ENCODE assay signal across 26 mouse cellular contexts in genomic region chr8:11292611-11293010, GRCm38 (mm10). TPM values are rescaled to one million over a fixed set of nuclear protein-coding genes. Genes with fewer than 3 reads are reported as not detected.
A peak's percentile ranks its signal among the peaks of the same experiment; 100 is the strongest.
DNase-seq lines count a peak whose midpoint lies in the region; ATAC-seq and TF ChIP-seq lines count a peak whose summit lies in the region.
"Had no signal": no experiment of that assay in that cellular context is flagged by ENCODE, and none has a peak within 500 bp of the region (broad histone marks: within the 10 kb centered on the region; RNA-seq: fewer than 3 reads in every experiment).

No protein-coding gene starts in this region.

- TF ChIP-seq CTCF in intestine, postnatal 0 days (IDR thresholded peaks at IDR 0.05; ENCODE audit: low read depth): no peak
- TF ChIP-seq CTCF in C2C12 (IDR thresholded peaks at IDR 0.05; ENCODE audit: control insufficient read depth, insufficient read depth, insufficient read length): no peak

- H3K9me3 ChIP-seq in intestine, embryonic 14.5 days (ENCODE audit: control insufficient read depth, low read length): no peaks in the 10 kb centered on the region
- H3K9me3 ChIP-seq in intestine, postnatal 0 days (ENCODE audit: control insufficient read depth): no peaks in the 10 kb centered on the region
- H3K9me3 ChIP-seq in limb, embryonic 14.5 days (ENCODE audit: control insufficient read depth, low read length): no peaks in the 10 kb centered on the region
- H3K9me3 ChIP-seq: forebrain, embryonic 15.5 days; heart, embryonic 12.5 days; hindbrain, embryonic 13.5 days; liver, embryonic 12.5 days; neural tube, embryonic 12.5 days had no signal

- peak; percentile 74 for DNase-seq in gastrocnemius, adult 18-20 months (ENCODE audit: low spot score)
- no peak for DNase-seq in gastrocnemius, postnatal 4 days (ENCODE audit: low spot score in 2 of 2)
- no peak for DNase-seq in intestine, embryonic 14.5 days (ENCODE audit: low spot score)
- DNase-seq in limb, embryonic 14.5 days (ENCODE audit: low spot score): peak; percentile 66
- DNase-seq in kidney, postnatal 10 days: no peak
- DNase-seq in left cerebral cortex, adult 18-20 months (ENCODE audit: low spot score in 2 of 2): no peak
- DNase-seq: adrenal gland, postnatal 25 days; cerebellum, adult 9-10 months; kidney, postnatal 4 days; left cerebral cortex, postnatal 4 days; lung, adult 18-20 months; lung, postnatal 4 days; midbrain, embryonic 14.5 days; right cerebral cortex, postnatal 14 days; spleen, adult 18-20 months; thymus, adult 18-20 months; thymus, postnatal 4 days had no signal

- 0 out of 2 replicates have a peak, but pooled peaks have one; percentile 59 for ATAC-seq in intestine, embryonic 14.5 days (replicated peaks; ENCODE audit: low FRiP score, low TSS enrichment, low read depth)
- no peak for ATAC-seq in intestine, postnatal 0 days
- ATAC-seq in limb, embryonic 14.5 days (ENCODE audit: low FRiP score, low read depth): peak; percentile 85
- ATAC-seq: forebrain, embryonic 15.5 days; inflammation-experienced regulatory T-cells, adult 6 months; liver, embryonic 12.5 days had no signal

- no peaks in the 10 kb centered on the region for H3K27me3 ChIP-seq in intestine, embryonic 14.5 days (replicated peaks; ENCODE audit: control insufficient read depth, insufficient read depth, low read length)
- no peaks in the 10 kb centered on the region for H3K27me3 ChIP-seq in intestine, postnatal 0 days (replicated peaks; ENCODE audit: control insufficient read depth, insufficient read depth, low read length)
- no peaks in the 10 kb centered on the region for H3K27me3 ChIP-seq in C2C12 (ENCODE audit: control insufficient read depth, insufficient read depth, insufficient read length)
- H3K27me3 ChIP-seq in limb, embryonic 14.5 days (ENCODE audit: control insufficient read depth, insufficient read depth, low read length): no peaks in the 10 kb centered on the region
- H3K27me3 ChIP-seq: forebrain, embryonic 15.5 days; heart, embryonic 12.5 days; liver, embryonic 12.5 days; neural tube, embryonic 12.5 days had no signal

- no peak overlapping the region for H3K9ac ChIP-seq in intestine, embryonic 14.5 days (ENCODE audit: low read length)
- H3K9ac ChIP-seq in intestine, postnatal 0 days (ENCODE audit: low read depth, low read length): no peak overlapping the region
- H3K9ac ChIP-seq in limb, embryonic 14.5 days (ENCODE audit: low read depth, low read length, severe bottlenecking): no peak overlapping the region
- H3K9ac ChIP-seq: forebrain, embryonic 15.5 days; heart, embryonic 12.5 days; hindbrain, embryonic 13.5 days; liver, embryonic 12.5 days; neural tube, embryonic 12.5 days had no signal

- no peak overlapping the region for H3K4me3 ChIP-seq in intestine, embryonic 14.5 days (ENCODE audit: low read depth, low read length)
- no peak overlapping the region for H3K4me3 ChIP-seq in intestine, postnatal 0 days (ENCODE audit: low read depth, low read length)
- no peak overlapping the region for H3K4me3 ChIP-seq in C2C12 (ENCODE audit: insufficient read depth, poor library complexity, severe bottlenecking)
- H3K4me3 ChIP-seq in limb, embryonic 14.5 days (replicated peaks; ENCODE audit: low read length): no peak overlapping the region
- H3K4me3 ChIP-seq: forebrain, embryonic 15.5 days; heart, embryonic 12.5 days; hindbrain, embryonic 13.5 days; liver, embryonic 12.5 days; neural tube, embryonic 12.5 days had no signal

- H3K4me2 ChIP-seq in intestine, embryonic 14.5 days (ENCODE audit: low read length): no peak overlapping the region
- H3K4me2 ChIP-seq in intestine, postnatal 0 days (replicated peaks; ENCODE audit: low read depth): no peak overlapping the region
- H3K4me2 ChIP-seq in limb, embryonic 14.5 days (replicated peaks; ENCODE audit: low read depth, low read length, severe bottlenecking): no peak overlapping the region
- H3K4me2 ChIP-seq: forebrain, embryonic 15.5 days; heart, embryonic 12.5 days; hindbrain, embryonic 13.5 days; liver, embryonic 12.5 days; neural tube, embryonic 12.5 days had no signal

- H3ac ChIP-seq in C2C12 (ENCODE audit: control insufficient read depth, insufficient read length, low read depth): no peak overlapping the region

- peak overlapping the region; percentile 44 for H3K27ac ChIP-seq in intestine, embryonic 14.5 days (ENCODE audit: low read depth)
- H3K27ac ChIP-seq in intestine, postnatal 0 days (ENCODE audit: low read depth, low read length): no peak overlapping the region
- H3K27ac ChIP-seq in limb, embryonic 14.5 days (replicated peaks; ENCODE audit: low read depth, low read length): no peak overlapping the region
- H3K27ac ChIP-seq: forebrain, embryonic 15.5 days; hindbrain, embryonic 13.5 days; liver, embryonic 12.5 days; neural tube, embryonic 12.5 days had no signal

- 25% methylated on average over 3 of the region's 3 CpGs for WGBS in intestine, embryonic 14.5 days
- 36% methylated on average over 3 of the region's 3 CpGs for WGBS in intestine, postnatal 0 days
- WGBS in limb, embryonic 14.5 days: 47% methylated on average over 3 of the region's 3 CpGs

- peaks cover 26% of the 10 kb centered on the region for H3K4me1 ChIP-seq in intestine, embryonic 14.5 days (replicated peaks; ENCODE audit: control insufficient read depth, insufficient read depth, low read length)
- peaks cover 2% of the 10 kb centered on the region for H3K4me1 ChIP-seq in intestine, postnatal 0 days (replicated peaks; ENCODE audit: control insufficient read depth, insufficient read depth, low read length)
- H3K4me1 ChIP-seq in limb, embryonic 14.5 days (ENCODE audit: control insufficient read depth, insufficient read depth, low read length): peaks cover 25% of the 10 kb centered on the region
- H3K4me1 ChIP-seq: forebrain, embryonic 15.5 days; liver, embryonic 12.5 days had no signal

- no peaks in the 10 kb centered on the region for H3K36me3 ChIP-seq in intestine, embryonic 14.5 days (ENCODE audit: control insufficient read depth, insufficient read depth, low read length)
- no peaks in the 10 kb centered on the region for H3K36me3 ChIP-seq in intestine, postnatal 0 days (ENCODE audit: control insufficient read depth, insufficient read depth)
- no peaks in the 10 kb centered on the region for H3K36me3 ChIP-seq in C2C12 (ENCODE audit: control insufficient read depth, insufficient read depth)
- H3K36me3 ChIP-seq in limb, embryonic 14.5 days (ENCODE audit: control insufficient read depth, insufficient read depth, low read length): no peaks in the 10 kb centered on the region
- H3K36me3 ChIP-seq: forebrain, embryonic 15.5 days; hindbrain, embryonic 13.5 days; liver, embryonic 12.5 days; neural tube, embryonic 12.5 days had no signal

- peaks cover 19% of the 10 kb centered on the region for H3K79me3 ChIP-seq in C2C12 (ENCODE audit: low read depth)

- peaks cover 63% of the 10 kb centered on the region for H3K79me2 ChIP-seq in C2C12 (ENCODE audit: control insufficient read depth, insufficient read depth)

- no peak for TF ChIP-seq POLR2A in limb, embryonic 14.5 days (IDR thresholded peaks at IDR 0.05; ENCODE audit: borderline replicate concordance, extremely low read depth, insufficient read depth, insufficient read length)

TF ChIP-seq in C2C12, 6 proteins besides CTCF, POLR2A, EP300 and RAD21:
- TF ChIP-seq FOSL1 (IDR thresholded peaks at IDR 0.05; ENCODE audit: insufficient read depth, low read length, poor library complexity, severe bottlenecking) (no peak), MYOD1 (IDR thresholded peaks at IDR 0.05; ENCODE audit: control insufficient read depth, insufficient read length, low read depth) (peak; percentile 86)

RNA-seq across cellular contexts. Expression of gene Col4a2, which starts 20.0 kb away (rescaled TPM):
- 10 to 100 TPM; 37.4 to 50.2 TPM for total RNA-seq in gastrocnemius, adult 18-20 months (2021)
- 100 to 1,000 TPM; 480 to 481 TPM for total RNA-seq in gastrocnemius, postnatal 4 days (2021)
- polyA plus RNA-seq in intestine, embryonic 14.5 days (2014; fragmentation: Nextera tagmentation; extraction: Ambion mirVana): 52.9 and 58.4 TPM in 2 replicates
- 44.5 and 44.8 TPM in 2 replicates for polyA plus RNA-seq in intestine, postnatal 0 days (2015; fragmentation: Nextera tagmentation; extraction: Ambion mirVana)
- polyA plus RNA-seq in C2C12 (2012; fragmentation: generic; extraction: Trizol): 68.8 TPM
- 89.0 and 109 TPM in 2 replicates for polyA plus RNA-seq in limb, embryonic 14.5 days (2012; rRNA removed)
- 76.3 and 76.4 TPM in 2 replicates for polyA plus RNA-seq in limb, embryonic 14.5 days (2014; fragmentation: Nextera tagmentation; extraction: Ambion mirVana)
- 10 to 100 TPM; 40.9 to 45.1 TPM for total RNA-seq in left cerebral cortex, adult 18-20 months (2021)
- polyA plus RNA-seq: inflammation-experienced regulatory T-cells, adult 6 months had no signal

RNA-seq across cellular contexts. Expression of gene Col4a1, which starts 20.0 kb away (rescaled TPM):
- total RNA-seq in gastrocnemius, adult 18-20 months (2021): 10 to 100 TPM; 66.5 to 81.6 TPM
- 1,000 to 10,000 TPM in 1 of 2 experiments, 100 to 1,000 TPM in 1; 969 to 1,074 TPM for total RNA-seq in gastrocnemius, postnatal 4 days (2021)
- polyA plus RNA-seq in intestine, embryonic 14.5 days (2014; fragmentation: Nextera tagmentation; extraction: Ambion mirVana): 228 TPM in 2 replicates
- polyA plus RNA-seq in intestine, postnatal 0 days (2015; fragmentation: Nextera tagmentation; extraction: Ambion mirVana): 84.5 and 85.5 TPM in 2 replicates
- polyA plus RNA-seq in C2C12 (2012; fragmentation: generic; extraction: Trizol): 74.7 TPM
- 225 and 296 TPM in 2 replicates for polyA plus RNA-seq in limb, embryonic 14.5 days (2012; rRNA removed)
- 210 and 215 TPM in 2 replicates for polyA plus RNA-seq in limb, embryonic 14.5 days (2014; fragmentation: Nextera tagmentation; extraction: Ambion mirVana)
- 10 to 100 TPM; 39.0 to 47.4 TPM for total RNA-seq in left cerebral cortex, adult 18-20 months (2021)
- total RNA-seq: megakaryocyte-erythroid progenitor cell, adult 5-6 weeks had no signal

Comparison
In these comparisons a context has a peak if more than half of its experiments do, and no peak if none do; other contexts are left out.
1. DNase-seq: peak in gastrocnemius, adult 18-20 months (single experiment) and limb, embryonic 14.5 days (single experiment); none in gastrocnemius, postnatal 4 days (0 of 2), intestine, embryonic 14.5 days (single experiment), kidney, postnatal 10 days (single experiment) and left cerebral cortex, adult 18-20 months (0 of 2).